Mouse (Mus musculus): Measurements from ENCODE around the gene Limk2. TPM values are rescaled to one million over a fixed set of nuclear protein-coding genes. Genes with fewer than 3 reads are reported as not detected.

The Limk2 gene
- total RNA-seq, 2 experiments from 2014 or later, result 25.2 to 27.7 TPM

DNA sequence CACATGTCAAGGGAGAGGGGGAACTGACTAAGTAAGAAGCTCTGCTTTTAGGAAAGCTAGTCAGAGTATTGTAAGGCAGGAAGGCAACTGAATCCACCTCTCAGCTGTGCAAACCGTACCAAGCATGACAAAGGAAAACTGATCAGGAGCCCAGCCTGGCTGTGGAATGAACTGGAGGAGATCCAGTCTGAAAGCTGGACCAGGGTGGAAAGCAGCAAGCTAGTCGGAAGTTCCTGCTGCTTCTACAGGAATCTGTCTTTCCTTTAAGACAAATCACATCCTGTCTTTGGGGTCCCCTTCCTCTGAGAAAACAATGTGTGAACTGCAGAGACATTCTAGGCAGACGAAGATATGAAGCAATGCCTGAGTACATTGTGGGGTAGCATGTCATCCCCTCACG lies 9.8 kb upstream of the Limk2 start:
- DNase-seq, result peak; percentile 39 to 44
- intact Hi-C loops (cut with DNase I), result no loop called here

GRCm38 (mm10) chr11:3417795-3418194 lies 8.8 kb upstream of the Limk2 start:
- DNase-seq, result no peak
- intact Hi-C loops (cut with DNase I), result no loop called here

GRCm38 (mm10) chr11:3416399-3416798 lies 7.4 kb upstream of the Limk2 start:
- intact Hi-C loops (cut with DNase I), result no loop called here

DNA sequence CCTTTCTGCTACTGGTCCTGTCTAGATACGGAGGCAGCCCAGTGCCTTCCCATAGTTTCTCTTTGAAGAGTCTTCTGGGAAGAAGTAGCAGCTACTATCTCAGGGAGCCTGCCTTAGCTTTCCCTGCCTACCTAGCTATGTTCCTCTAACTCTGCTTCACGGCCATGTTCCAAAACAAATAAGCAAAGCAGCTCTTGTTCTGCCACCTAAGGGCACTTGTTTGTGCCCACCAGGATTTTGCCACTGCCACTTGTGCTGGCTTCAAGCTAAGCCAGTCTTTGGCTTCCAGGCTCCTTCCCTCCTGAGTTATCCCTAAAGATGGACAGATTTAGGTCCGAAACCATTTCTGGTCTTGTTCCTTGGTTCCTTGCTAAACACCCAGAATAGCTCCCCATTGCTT lies 3.1 kb upstream of the Limk2 start:
- intact Hi-C loops (cut with DNase I), result no loop called here

More at GRCm38 (mm10) chr11:3416399-3416798, 7.4 kb upstream of the Limk2 start:
- no peak for DNase-seq

GRCm38 (mm10) chr11:3408131-3408996 lies 625 bp downstream of the Limk2 start:
- intact Hi-C loops (cut with DNase I), result loop anchor here (2.0 kb wide), 2 partner anchors 44 to 62 kb away; partner anchors contain the start of gene Rnf185
- peak; percentile 18 to 30 for DNase-seq

More for the DNA sequence above, 3.1 kb upstream of the Limk2 start:
- no peak for DNase-seq

GRCm38 (mm10) chr11:3404287-3405047 lies 4.5 kb downstream of the Limk2 start:
- intact Hi-C loops (cut with DNase I), result no loop called here
- DNase-seq, result no peak

DNA sequence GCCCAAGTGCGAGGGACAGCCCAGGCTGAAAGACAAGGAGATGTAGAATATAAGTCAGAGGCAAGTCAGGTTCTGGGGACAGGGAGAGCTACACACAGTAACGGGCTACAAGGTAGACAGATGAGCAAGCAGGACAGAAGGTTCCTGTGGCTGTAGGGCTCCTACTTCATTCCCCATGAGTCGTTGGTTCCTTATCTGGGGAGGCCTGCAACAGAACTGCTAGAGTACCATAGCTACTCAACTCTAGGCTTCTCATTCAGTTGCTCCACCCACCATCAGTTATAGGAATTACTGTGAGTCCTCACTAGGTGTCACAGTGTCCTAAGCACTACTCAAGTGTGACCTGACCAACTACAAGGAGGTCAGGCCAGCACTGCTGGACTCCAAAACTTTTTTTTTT lies 6.0 kb downstream of the Limk2 start:
- intact Hi-C loops (cut with DNase I), result no loop called here
- no peak for DNase-seq

GRCm38 (mm10) chr11:3398318-3398717 lies 10.7 kb downstream of the Limk2 start:
- intact Hi-C loops (cut with DNase I), result no loop called here
- DNase-seq, result no peak

DNA sequence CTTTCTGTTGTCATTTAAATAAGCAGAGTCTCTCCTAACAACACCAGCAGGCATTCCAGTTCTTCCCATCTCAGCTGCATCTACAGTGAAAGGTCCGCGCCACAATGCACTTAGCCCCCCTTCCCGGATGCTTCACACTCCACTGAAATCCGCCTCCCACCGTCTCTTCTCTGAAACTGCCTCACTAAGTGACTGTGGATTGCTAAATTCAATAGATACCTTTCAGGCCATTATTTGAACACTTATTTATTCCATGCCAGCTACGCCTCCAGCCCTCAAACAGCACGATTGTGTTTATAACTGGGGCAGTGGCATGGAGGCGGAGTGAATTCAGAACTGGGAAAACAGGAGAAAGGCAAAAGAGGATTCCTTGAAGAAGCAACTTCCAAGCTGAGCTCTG lies 12.4 kb downstream of the Limk2 start:
- intact Hi-C loops (cut with DNase I), result no loop called here
- DNase-seq, result no peak

DNA sequence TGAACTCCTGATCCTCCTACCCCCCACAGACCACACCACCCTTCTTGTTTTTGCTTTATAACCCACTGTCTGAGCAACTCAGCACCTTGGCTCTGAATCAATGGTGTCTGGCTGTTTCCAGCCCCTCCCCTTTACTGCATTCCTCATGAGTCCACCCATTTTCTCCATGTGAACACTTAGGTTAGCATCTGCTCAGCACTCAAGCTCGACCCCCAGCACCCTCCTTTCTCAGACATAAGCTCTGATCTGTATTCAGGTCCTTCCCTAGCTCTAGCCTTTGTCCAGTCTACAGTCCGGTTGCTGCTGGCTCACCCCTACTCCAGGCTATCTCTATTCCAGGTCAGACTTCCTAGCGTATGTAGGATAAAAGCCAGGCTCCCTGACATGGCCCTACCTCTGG lies 12.9 kb downstream of the Limk2 start:
- intact Hi-C loops (cut with DNase I), result no loop called here
- DNase-seq, result no peak

DNA sequence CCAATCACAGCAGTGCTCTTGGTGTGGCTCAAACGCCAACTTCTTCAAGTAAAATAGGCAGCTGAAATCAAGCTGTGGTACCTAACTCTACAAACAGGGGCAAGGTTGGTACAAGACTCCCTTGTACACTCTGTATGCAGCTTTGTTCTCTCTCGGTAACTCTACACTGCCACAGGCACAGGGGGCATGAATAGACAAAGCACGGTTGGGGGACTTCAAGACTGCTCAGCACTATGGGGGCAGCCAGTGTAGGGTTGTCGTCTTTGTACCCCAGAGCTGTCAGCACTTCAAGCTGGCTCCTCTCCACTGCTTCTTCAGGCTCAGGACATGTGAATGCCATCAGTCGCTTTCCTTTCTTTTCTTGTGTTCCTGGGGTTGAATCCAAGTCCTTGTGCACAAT lies 14.5 kb downstream of the Limk2 start:
- DNase-seq, result no peak

DNA sequence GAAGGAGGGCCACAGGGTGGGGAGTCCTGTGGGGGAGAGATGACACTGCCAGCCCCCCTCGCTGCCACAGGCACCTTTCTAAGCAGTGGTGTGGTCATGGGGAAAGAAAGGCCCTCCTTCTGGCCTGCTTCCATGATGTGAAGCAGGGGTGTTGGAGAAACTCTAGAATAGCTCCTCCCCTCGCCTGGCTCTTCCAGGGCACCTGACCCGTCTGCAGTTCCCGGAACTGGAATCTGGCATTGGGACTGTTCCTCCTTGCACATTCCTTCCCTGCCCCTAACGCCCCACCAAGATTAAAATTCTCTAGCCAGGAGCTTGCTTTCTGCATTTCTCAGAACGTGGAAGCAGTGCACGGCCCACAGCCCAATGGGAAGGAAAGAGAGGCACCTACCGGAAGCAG lies 16.5 kb downstream of the Limk2 start:
- intact Hi-C loops (cut with DNase I), result no loop called here
- DNase-seq, result peak; percentile 27 to 36

More for the DNA sequence above, 14.5 kb downstream of the Limk2 start:
- intact Hi-C loops (cut with DNase I), result no loop called here

DNA sequence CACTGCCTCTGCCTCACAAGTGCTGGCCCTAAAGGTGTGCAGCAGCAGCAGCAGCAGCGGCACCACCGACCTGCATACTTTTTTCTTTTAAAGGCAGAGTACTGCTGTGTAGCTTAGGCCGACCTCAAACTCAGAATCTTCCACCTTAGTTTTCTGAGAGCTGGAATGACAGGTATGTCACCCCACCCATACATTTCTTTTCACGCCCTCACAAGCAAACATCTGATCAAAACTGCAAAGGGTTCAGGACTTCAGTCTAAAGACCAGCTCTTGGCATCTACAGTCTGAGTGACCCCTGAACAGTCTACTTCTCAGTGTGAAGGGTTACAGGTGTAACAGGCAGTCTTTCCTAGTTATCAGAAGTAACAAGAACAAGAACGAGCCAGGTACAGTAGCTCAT lies 18.2 kb downstream of the Limk2 start:
- DNase-seq, result no peak
- intact Hi-C loops (cut with DNase I), result no loop called here

DNA sequence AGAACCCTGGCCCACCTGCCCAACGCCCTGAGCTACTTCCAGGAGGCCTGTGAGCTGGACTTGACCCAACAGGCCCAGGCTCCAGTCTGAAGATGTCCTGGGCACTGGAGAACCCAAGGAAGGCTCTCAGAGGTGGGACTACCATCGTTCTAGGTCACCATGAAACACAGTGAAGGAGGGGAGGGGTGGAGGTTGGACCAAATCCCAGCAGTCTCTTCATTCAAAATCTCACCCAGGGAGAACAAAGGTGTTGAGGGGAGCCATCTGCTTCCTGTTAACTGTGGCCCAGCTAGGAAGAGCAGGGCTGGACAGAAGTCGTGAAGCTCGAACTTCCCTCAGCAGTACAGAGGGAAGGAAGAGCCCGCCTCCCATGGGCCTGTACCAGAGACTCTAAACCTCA lies 19.0 kb downstream of the Limk2 start:
- intact Hi-C loops (cut with DNase I), result loop anchor here (5.0 kb wide), 1 partner anchor 122 kb away; the partner anchor contains the start of gene Selenom

DNA sequence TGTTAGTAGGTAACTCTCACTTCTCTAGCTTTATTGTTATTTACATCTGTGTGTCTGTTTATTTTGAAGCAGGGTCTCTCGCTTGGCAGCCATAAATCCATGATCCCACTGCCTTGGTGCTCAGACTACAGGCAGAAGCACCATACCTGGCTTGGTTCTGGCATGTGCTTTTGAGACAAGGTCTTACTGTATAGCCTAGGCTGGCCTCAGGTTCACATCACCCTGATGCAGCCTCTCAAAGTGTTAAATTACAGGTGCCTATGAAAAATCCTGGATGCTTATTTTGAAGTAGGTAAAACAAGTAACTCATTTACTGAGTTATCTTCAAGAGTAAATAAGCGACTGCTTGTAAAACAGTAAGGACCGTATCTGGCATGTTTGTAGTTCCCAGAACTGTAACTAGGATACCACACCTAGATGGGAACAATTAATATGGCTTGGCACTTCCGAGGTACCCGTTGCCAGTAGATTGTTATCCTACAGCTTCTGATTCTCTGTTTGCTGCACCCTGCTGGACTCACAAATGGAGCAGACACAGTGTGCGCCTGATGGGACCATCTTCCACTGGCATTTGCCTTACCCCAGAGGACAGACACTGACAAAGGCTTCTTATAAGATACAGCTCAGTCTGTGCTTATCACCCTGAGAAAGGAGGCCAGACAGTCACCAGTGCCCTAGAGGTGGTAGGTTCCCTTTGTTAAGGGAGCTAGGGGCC lies 21.4 kb downstream of the Limk2 start:
- DNase-seq, result no peak
- intact Hi-C loops (cut with DNase I), result loop anchor here (1.0 to 5.0 kb wide), 4 partner anchors 20 to 125 kb away; partner anchors contain the start of gene Selenom

More for the DNA sequence above, 19.0 kb downstream of the Limk2 start:
- DNase-seq, result no peak

DNA sequence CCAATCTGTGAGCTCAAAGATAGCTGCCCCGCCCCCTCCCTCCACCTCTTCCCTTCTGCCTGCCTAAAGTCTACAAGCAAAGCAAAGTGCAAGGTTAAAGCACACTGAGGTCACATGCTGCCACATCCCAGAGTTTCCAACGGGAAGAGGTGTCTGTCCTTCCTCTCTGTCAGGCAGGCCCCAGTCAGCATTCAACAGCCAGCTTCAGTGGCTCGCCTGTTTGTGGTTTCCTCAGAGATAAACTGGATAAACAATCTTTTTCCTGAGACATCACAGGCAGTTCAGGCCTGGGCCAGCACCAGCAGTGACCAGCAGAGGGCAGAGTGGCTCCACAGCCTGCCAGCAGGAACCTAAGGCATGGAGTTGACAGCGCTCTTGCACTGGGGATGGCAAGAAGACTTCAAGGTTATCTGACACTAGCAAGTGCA lies 22.0 kb downstream of the Limk2 start:
- peak; percentile 90 to 91 for DNase-seq
- intact Hi-C loops (cut with DNase I), result loop anchor here (1.0 to 5.0 kb wide), 4 partner anchors 20 to 125 kb away; partner anchors contain the start of gene Selenom

DNA sequence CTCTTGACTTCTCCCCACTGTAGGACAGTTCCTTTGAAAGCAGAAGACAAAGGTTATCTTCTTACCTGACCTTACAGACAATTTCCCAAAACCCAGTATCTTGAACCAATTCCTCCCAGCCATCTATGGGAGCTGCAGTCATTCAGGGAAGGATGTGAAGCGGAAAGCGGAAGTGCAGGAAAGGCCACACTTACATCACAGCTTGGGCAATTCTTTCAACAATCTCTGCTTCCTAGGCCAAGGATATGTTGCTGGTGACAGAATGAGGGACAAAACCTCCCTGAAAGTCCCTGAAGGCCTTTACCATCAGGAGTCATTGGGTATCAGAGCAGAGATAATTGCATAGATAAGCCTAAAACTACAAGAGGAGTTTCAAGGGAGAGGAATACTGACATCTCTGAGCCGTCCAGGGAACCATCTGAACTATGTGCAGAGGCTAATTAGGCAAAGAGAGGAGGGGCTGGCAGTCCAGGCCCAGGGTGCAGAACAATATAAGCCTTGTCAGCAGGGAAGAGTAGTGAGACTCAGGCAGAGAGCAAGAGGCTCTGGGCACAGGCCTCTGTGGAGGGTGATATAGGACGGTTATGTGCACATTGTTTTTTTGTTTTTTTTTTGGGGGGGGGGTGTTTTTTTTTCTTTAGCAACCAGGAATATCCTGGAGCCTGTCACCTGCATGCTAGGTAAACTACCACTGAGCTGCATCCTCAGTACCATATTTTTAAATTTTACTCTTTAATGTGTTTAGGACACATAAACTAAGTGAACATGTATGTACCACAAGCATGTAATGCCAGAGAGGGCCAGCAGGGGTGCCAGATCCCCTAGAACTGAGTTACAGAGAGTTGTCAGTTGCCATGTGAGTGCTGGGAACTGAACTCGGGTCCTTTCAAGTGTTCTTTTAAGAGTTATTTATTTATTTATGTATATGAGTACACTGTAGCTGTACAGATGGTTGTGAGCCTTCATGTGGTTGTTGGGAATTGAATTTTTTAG lies 26.1 kb downstream of the Limk2 start:
- intact Hi-C loops (cut with DNase I), result no loop called here

GRCm38 (mm10) chr11:3381148-3381814 lies 27.7 kb downstream of the Limk2 start:
- no peak for DNase-seq
- intact Hi-C loops (cut with DNase I), result no loop called here

More for the DNA sequence above, 26.1 kb downstream of the Limk2 start:
- no peak for DNase-seq

DNA sequence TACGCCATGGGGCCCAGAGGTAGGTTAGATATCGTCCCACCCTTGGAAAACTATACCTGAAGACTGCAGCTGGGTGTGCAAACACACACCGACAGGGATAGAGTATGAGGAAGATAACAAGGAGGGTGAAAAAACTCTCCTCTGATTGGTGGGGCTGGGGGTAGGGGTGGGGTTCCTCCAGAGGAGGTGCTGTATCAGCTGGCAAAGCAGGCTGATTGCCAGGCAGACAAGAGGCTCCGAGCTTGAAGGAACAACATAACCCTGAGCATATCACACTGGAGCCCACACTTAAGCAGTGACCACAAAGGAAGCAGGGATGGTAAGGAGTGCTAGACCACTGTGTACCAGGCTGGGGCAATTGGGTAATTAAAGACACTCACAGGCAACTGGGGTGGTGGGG lies 29.6 kb downstream of the Limk2 start:
- intact Hi-C loops (cut with DNase I), result no loop called here
- DNase-seq, result no peak
